In the genomic region with DNA sequence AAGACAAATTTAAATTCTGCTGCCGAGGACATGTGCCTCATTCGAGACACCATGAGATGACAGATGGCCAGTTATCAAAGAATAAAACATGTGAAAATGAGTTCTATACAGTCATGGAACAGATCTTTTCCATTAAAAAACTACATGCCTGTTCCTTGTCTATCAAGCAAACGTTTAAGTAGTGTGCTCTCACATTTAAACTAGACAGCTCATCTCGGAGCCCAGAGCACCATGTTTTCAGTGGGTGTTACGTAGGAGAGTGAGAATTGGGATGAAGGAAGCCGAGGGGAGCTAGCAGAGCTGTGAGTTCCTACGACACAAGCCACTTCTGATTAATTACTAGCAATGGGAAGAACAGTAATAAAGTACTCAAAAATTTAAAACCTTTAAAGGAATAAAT, we compare ENCODE assay signal across 13 mouse cellular contexts. TPM values are rescaled to one million over a fixed set of nuclear protein-coding genes. Genes with fewer than 3 reads are reported as not detected.
DNase-seq lines count a peak whose midpoint lies in the region.
"Had no signal": no experiment of that assay in that cellular context is flagged by ENCODE, and none has a peak within 500 bp of the region (broad histone marks: within the 10 kb centered on the region; RNA-seq: fewer than 3 reads in every experiment).

No protein-coding gene starts in this region.

- DNase-seq in layer of hippocampus, adult 11-12 months (ENCODE audit: low spot score): peak; percentile 73
- DNase-seq in layer of hippocampus, postnatal 10 days (ENCODE audit: low spot score in 2 of 2): no peak
- DNase-seq in frontal cortex, postnatal 36 days (ENCODE audit: low spot score in 2 of 2): peak; percentile 59 to 75
- peak; percentile 49 to 57 for DNase-seq in layer of hippocampus, postnatal 36 days
- DNase-seq in right cerebral cortex, postnatal 25 days: peak; percentile 50
- DNase-seq in spleen, adult 12 weeks (ENCODE audit: low spot score): no peak
- DNase-seq in MN1 (ENCODE audit: low spot score): no peak
- DNase-seq: adrenal gland, postnatal 36 days; cerebellum, adult 9-11 months; gastrocnemius, postnatal 25 days; heart, postnatal 10 days; lung, adult 2 months; spleen, adult 18-20 months had no signal

RNA-seq across cellular contexts. Expression of a gene that starts 48.2 kb away (rescaled TPM):
- 100 to 1,000 TPM; 110 to 121 TPM for total RNA-seq in layer of hippocampus, postnatal 10 days (2021)
- total RNA-seq in layer of hippocampus, postnatal 36 days (2021): 100 to 1,000 TPM; 160 to 183 TPM

Comparison
In these comparisons a context has a peak if more than half of its experiments do, and no peak if none do; other contexts are left out.
1. DNase-seq: peak in layer of hippocampus, adult 11-12 months (single experiment), frontal cortex, postnatal 36 days (2 of 2), layer of hippocampus, postnatal 36 days (2 of 2) and right cerebral cortex, postnatal 25 days (single experiment); none in layer of hippocampus, postnatal 10 days (0 of 2), spleen, adult 12 weeks (single experiment) and MN1 (single experiment).